Mouse (Mus musculus) C2C12 (cell line): ENCODE measurements around the gene Hyal1. TPM values are rescaled to one million over a fixed set of nuclear protein-coding genes. Genes with fewer than 3 reads are reported as not detected.

ENCODE experiments used
- H3K27me3 ChIP-seq: one replicate; pipeline ENCODE4 v1.6.1; 2011; ENCODE audit not compliant: control insufficient read depth, insufficient read depth, insufficient read length
- H3K36me3 ChIP-seq: one replicate; pipeline ENCODE4 v1.6.1; 2011; ENCODE audit not compliant: control insufficient read depth, insufficient read depth
- H3K4me3 ChIP-seq: one replicate; pipeline ENCODE4 v1.5.1; 2011; ENCODE audit warnings: mild to moderate bottlenecking, control low read depth; ENCODE audit not compliant: poor library complexity, insufficient read depth, severe bottlenecking
- H3K79me2 ChIP-seq: one replicate; pipeline ENCODE4 v1.6.1; 2011; ENCODE audit not compliant: control insufficient read depth, insufficient read depth
- H3K79me3 ChIP-seq: one replicate; pipeline ENCODE4 v1.6.1; 2011; ENCODE audit warnings: low read depth, control low read depth
- H3ac ChIP-seq: one replicate; pipeline ENCODE3; 2011; ENCODE audit warnings: low read depth; ENCODE audit not compliant: control insufficient read depth, insufficient read length
- CEBPB ChIP-seq: IDR thresholded peaks from one replicate; pipeline ENCODE4 v1.6.1; 2011; ENCODE audit warnings: low read depth, mild to moderate bottlenecking, control low read depth, moderate library complexity
- CTCF ChIP-seq: IDR thresholded peaks from one replicate; pipeline ENCODE4 v1.5.1; 2011; ENCODE audit not compliant: control insufficient read depth, insufficient read depth, insufficient read length
- FOSL1 ChIP-seq: IDR thresholded peaks from one replicate; pipeline ENCODE4 v1.8.0; 2011; ENCODE audit warnings: mild to moderate bottlenecking, low read length; ENCODE audit not compliant: poor library complexity, insufficient read depth, severe bottlenecking
- MAX ChIP-seq: IDR thresholded peaks from one replicate; pipeline ENCODE4 v1.6.1; 2011; ENCODE audit warnings: mild to moderate bottlenecking, control low read depth
- MYOD1 ChIP-seq: IDR thresholded peaks from one replicate; pipeline ENCODE4 v1.6.1; 2011; ENCODE audit warnings: low read depth; ENCODE audit not compliant: control insufficient read depth, insufficient read length
- MYOG ChIP-seq: IDR thresholded peaks from one replicate; pipeline ENCODE4 v1.6.1; 2011; ENCODE audit not compliant: control insufficient read depth, insufficient read length; ENCODE audit errors: extremely low read depth
- USF1 ChIP-seq: IDR thresholded peaks from one replicate; pipeline ENCODE4 v1.6.1; 2011; ENCODE audit warnings: low read depth, mild to moderate bottlenecking, control low read depth, moderate library complexity
- polyA plus RNA-seq: library from polyadenylated mRNA; unstranded; fragments of >200 nt; fragmentation: generic; extraction: Trizol; gene quantifications from one replicate; pipeline ENCODE4 v1.2.1, GENCODE M21; 2012; ENCODE audit warnings: missing spikeins

The Hyal1 gene
- polyA plus RNA-seq, 1 experiment: 1.2 TPM

GRCm38 (mm10) chr9:107539940-107540339 is 36.8 kb upstream of the Hyal1 start:
- Histone ChIP-seq H3K36me3 (peaks cover 15% of the 10 kb centered on the region), H3K27me3 (no peaks in the 10 kb centered on the region), H3K4me3 (no peak overlapping the region), H3ac (no peak overlapping the region), H3K79me3 (peaks cover 24% of the 10 kb centered on the region), H3K79me2 (peaks cover 26% of the 10 kb centered on the region)
- TF ChIP-seq FOSL1 (no peak), CEBPB (no peak), CTCF (no peak), USF1 (no peak)

GRCm38 (mm10) chr9:107540420-107540819 is 36.3 kb upstream of the Hyal1 start:
- Histone ChIP-seq H3K79me3 (peaks cover 19% of the 10 kb centered on the region), H3K79me2 (peaks cover 21% of the 10 kb centered on the region), H3K36me3 (peaks cover 15% of the 10 kb centered on the region), H3ac (no peak overlapping the region), H3K27me3 (no peaks in the 10 kb centered on the region), H3K4me3 (no peak overlapping the region)
- no peak for TF ChIP-seq CEBPB
- no peak for TF ChIP-seq MAX
- TF ChIP-seq MYOG: no peak
- TF ChIP-seq MYOD1: no peak
- TF ChIP-seq USF1: no peak
- no peak for TF ChIP-seq CTCF
- no peak for TF ChIP-seq FOSL1

GRCm38 (mm10) chr9:107541005-107541404 is 35.7 kb upstream of the Hyal1 start:
- Histone ChIP-seq H3K4me3 (no peak overlapping the region), H3K79me3 (peaks cover 13% of the 10 kb centered on the region), H3K27me3 (no peaks in the 10 kb centered on the region), H3K79me2 (peaks cover 16% of the 10 kb centered on the region), H3K36me3 (peaks cover 15% of the 10 kb centered on the region), H3ac (no peak overlapping the region)
- TF ChIP-seq MYOG (no peak), MAX (no peak), FOSL1 (no peak), MYOD1 (no peak), CTCF (no peak), USF1 (no peak), CEBPB (no peak)

- H3ac ChIP-seq: peak within 1 kb of the TSS; percentile 43
- no peaks in the 10 kb centered on the region for H3K27me3 ChIP-seq
- TF ChIP-seq CEBPB: no peak
- no peak for TF ChIP-seq MAX
- no peak for TF ChIP-seq CTCF
- peaks cover 9% of the 10 kb centered on the region for H3K79me2 ChIP-seq
- peaks cover 7% of the 10 kb centered on the region for H3K79me3 ChIP-seq
- H3K36me3 ChIP-seq: peaks cover 15% of the 10 kb centered on the region
- H3K4me3 ChIP-seq: peak within 1 kb of the TSS; percentile 38
These were observed 35.0 kb upstream of the Hyal1 start, which contains the start of the genes Cyb561d2 and Nprl2 for GRCm38 (mm10) chr9:107541474-107542351. Cyb561d2 (minus strand) TSS chr9:107542193. Nprl2 (plus strand) TSS chr9:107542226.

GRCm38 (mm10) chr9:107542352-107542686 is 34.4 kb upstream of the Hyal1 start:
- Histone ChIP-seq H3K27me3 (no peaks in the 10 kb centered on the region), H3K36me3 (peaks cover 15% of the 10 kb centered on the region), H3K4me3 (peak overlapping the region; percentile 38), H3K79me3 (peaks cover 1% of the 10 kb centered on the region), H3ac (peak overlapping the region; percentile 41), H3K79me2 (peaks cover 2% of the 10 kb centered on the region)
- TF ChIP-seq MYOD1: no peak
- no peak for TF ChIP-seq MYOG
- TF ChIP-seq CTCF: no peak
- no peak for TF ChIP-seq CEBPB
- TF ChIP-seq FOSL1: no peak
- no peak for TF ChIP-seq MAX

- Histone ChIP-seq H3K79me2 (no peaks in the 10 kb centered on the region), H3K4me3 (peak overlapping the region; percentile 38), H3ac (no peak overlapping the region), H3K36me3 (peaks cover 13% of the 10 kb centered on the region), H3K79me3 (no peaks in the 10 kb centered on the region), H3K27me3 (no peaks in the 10 kb centered on the region)
- no peak for TF ChIP-seq USF1
- TF ChIP-seq CTCF: no peak
- TF ChIP-seq MYOG: no peak
- no peak for TF ChIP-seq MYOD1
- no peak for TF ChIP-seq FOSL1
- TF ChIP-seq CEBPB: no peak
- TF ChIP-seq MAX: no peak
These were observed 34.0 kb upstream of the Hyal1 start for GRCm38 (mm10) chr9:107542721-107543120.
